Mouse (Mus musculus): ENCODE data around the gene Polr2c.

The Polr2c gene

DNA sequence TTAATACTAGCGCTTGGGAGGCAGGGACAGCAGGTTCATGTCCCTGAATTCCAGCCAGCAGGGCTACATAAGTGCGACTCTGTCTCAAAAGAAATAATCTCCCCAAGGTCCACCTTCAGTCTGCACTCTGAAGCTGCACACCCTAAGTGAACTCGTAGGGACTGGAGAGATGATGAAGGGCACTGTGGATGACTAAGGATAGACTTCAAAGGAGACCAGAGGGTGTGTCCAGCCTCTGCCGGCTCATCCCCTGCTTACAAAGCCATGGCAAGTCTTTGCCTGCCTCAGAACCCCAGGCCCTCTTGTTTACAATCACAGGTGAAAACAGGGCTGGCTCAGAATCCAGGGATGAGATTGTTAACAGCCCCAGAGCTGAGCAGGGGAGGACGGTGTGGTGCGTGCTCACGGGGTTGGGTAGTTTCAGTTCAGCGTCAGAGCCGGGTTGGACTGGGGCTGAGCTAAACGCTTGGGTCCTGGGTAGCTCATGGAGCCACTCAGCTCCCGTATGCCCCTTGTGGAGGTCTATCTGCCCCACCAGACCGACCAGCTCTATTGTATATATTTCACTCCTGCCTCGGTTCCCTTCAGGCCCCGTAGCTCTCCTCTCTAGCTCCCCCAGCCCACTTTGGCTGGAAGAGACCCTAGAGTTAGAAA lies 31.3 kb downstream of the Polr2c start:
- DNase-seq, result no peak

DNA sequence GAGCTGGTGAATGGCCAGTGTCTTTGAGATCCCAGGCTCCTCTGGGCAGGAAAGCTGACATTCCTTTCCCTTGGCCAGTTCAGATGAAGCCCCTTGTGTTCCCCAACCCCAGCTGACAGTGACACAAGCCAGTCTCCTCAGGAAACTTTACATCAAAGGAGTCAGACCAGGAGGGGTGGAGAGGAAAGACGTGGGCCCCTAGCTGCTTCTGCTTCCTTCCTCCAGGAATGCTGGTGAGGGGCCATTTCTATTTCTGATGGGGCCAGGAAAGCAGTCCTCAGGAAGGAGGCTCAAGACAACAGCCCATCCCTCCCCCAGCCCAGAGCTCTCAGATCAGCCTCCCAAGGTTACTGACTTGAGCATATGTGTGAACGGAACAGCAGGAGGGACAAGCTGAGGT lies 35.7 kb downstream of the Polr2c start:
- DNase-seq, result no peak

DNA sequence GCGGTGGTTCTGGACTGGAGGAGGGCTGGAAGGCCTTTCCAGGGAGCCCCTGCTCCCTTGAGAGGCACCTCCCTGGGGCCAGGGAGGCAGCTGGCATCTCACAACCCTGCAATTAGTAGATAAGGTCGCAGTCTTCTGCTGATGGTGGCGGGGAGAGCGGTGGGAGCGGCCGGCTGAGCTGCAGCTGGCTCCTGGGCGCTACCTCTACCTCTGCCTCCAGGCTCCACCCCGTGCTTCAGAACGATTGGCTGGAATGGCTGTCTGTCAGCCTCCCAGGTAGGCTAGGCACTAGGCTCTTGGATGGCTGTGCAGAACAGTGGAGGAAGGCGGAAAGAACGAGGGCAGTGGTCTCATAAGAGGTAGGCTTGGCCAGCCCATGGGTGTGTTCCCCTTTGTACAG lies 42.0 kb downstream of the Polr2c start:
- DNase-seq, result no peak

DNA sequence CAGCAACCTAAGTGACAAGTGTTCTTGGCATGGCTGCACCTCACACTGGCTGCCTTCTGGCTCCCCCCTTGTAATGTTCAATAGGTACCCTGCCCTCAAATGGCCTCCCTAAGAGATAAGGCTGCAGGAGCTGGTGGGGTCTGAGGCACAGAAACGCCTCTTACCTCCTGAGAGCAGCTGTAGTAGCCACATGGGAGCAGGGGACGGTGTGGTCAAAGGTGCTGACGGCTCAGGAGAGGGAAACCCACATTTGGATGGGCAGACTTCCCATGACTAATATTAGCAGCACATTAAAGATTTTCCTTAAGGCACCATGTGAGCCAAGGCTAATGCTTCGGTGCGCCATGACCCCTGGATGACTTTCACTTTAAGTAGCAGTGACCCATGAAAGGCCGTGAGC lies 43.4 kb downstream of the Polr2c start:
- DNase-seq, result no peak

DNA sequence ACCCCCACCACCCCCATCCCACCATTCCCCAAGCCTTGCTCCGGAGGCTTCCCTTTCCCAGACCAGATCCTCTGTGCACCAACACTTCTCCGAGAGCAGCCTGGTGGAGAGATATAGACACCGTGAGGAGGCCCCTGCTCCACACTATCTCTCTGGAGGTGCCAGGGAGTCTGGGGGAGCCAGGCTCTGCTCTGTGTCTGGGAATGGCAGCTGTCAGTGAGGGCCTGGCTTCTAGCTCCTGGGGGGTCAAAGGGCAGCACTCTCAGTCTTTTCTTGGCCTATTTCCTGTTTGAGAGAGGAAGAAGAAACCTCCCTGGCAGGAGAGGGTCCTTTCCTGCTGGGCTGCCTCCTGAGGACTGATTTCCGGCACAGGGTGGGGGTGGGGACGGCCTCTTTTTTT lies 43.8 kb downstream of the Polr2c start:
- DNase-seq, result no peak

DNA sequence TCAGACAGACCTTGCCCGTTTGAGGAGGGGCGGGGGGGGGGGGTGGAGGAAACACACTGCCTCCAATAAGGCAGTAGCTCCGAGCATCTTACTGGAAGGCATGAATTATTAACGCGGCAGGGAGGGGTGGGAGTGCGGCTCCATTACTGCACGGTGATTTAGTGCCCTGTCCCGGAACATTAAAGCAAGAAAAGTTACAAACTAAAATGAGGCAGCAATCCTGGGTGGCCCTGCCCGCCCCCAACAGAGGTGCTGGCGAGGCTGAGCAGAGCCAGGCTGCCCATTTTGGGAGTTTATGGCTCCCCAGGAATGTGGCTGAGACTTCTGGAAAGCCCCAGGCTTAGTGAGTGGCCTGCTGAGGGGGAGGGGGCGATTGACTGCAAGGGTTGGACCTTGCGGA lies 46.5 kb downstream of the Polr2c start:
- no peak for DNase-seq

DNA sequence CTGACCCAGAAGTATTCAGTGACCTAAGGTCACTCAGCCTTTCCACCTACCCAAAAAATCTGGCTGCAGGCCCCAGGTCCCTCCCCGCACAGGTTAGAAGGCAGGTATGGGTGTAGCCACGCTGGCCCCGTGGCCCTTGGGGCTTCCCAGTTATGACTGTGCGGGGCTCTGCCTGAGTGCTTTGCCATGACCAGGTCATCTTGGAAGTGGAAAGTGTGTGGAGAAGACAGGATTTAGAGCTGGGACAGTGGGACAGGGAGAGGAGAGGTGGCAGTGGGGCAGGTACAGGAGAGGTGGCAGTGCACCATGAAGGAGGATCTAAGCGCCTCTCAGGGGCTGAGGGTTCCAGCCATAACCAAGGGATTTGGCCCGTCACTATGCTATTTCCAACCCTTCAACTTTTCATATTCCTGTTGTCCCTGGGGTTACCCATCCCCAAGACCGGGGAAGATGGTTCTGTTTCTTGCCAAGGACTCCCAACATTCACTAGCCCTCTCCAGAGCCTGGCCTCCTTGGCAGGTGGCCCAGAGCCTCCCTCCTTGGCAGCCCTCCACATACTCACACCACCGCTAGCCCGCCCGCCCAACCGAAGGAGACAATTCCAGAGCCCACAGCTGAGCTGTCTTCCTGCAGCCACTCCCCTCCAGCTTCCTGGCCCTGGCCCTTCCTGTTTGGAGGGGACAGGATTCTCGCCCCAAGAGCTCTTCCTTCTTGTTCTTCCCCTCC lies 47.4 kb downstream of the Polr2c start:
- peak; percentile 69 for DNase-seq

DNA sequence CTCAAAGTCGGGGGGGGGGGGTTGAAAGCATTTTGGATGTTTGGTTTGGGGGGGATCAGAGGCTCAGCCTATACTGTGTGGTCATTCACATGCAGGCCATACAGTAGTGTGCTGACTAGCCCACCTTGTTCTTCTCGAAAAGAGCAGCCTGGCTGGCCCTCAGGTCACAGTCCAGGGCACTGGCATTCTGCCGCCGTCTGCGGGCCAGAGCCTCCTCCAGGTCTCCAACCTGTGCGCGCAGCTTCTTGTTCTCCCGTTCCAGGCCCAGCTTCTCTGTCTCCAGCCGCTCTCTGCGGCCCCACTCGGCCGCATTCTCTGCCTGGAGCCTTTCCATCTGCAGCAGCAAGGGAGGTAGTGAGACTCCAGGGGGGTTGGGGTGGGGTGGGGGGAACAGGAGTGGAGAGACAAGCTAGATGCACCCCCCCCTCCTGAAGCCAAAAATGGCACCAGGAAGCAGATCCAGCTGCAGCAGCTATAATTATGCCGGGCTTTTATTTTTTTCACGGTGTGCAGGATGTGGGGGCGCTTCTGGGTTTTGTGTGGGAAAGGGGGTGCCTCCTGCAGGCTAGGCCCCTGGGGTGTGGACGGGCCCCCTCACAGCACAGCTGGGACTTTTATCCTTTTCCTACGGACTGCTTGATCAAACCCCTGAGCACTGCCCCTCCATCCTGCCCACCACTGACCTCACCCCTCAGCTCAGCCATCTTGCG lies 50.5 kb downstream of the Polr2c start:
- DNase-seq, result no peak

DNA sequence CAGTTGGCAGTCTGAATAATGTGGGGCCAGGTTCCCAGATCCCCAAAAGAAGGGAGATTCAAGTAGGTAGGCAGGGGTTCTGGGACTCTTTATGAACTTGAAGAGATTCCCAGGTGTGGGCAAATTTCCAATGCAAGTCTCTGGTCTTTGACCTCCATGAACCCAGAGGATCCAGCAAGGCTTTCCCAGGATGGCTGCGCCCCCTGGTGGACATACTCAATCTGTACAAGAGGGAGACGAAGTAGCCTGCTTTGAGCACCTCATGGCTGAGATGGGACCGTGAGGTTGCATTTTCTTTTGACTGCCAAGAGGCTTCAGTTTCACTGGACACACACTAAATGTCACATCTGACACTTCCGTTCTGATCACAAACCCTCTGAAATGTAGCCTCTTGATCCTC lies 51.6 kb downstream of the Polr2c start:
- peak; percentile 74 for DNase-seq

DNA sequence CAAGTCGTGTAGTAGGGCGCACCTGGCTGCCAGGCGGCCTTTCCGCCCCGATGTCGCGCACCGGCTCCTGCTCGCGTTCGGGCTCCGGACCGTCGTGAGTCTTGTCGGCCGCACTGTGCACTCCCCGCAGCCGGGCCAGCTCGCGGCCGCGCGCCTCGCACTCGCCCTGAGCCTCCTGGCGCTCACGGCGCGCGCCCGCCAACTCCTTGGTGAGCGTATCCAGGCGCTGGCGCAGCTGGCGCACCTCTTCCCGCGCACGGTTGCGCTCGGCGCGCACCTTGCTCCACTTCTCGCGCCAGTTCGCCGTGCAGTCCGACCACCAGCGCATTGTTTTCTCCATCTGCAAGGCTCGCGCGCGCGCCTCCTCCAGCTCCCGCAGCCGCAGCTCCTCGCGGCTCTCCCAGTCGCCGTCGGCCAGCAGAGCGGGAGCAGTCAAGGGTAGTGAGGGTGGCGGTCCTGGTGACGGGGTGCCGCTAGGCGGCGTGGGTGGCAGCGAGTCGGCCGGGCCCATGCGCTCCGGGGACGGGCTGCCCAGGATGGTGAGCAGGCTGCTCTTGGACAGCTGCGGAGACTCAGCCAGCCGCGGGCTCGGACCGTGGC lies 55.9 kb downstream of the Polr2c start:
- DNase-seq, result peak; percentile 59

DNA sequence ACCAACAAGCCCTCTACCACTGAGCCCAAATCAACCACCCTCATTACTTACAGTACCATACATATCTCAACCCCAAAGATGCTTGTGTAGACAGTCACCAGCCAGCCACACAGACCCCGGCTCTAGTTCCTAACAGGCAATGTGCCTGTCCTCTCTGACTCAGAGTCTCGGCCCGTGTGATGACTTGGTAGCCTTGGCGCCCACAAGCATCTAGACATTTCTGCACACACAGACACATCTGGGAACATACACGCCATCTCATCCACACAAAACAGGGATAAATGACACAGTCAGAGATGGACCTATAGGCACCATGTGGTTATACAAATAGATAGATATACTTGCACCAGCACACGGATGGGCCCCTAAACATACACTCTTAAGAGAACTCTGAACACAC lies 57.0 kb downstream of the Polr2c start:
- no peak for DNase-seq

DNA sequence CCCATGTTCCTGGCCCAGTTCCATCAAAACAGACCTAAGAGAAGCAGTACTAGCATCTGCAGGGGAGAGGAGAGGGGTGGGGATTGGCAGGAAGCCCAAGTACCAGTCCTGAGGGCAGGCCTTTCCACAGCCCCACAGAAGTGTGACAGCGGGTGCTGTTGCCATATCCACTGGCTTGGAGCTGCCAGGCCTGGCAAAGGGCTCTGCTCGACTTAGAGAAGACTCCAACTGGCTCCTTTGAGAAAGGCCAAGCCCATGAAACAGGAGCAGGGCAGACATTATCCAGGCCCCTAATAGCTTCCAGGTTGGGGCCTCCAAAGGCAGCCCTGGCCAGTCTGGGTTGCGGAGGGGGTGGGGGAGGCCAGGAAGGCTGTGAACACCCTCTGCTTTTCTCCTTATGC lies 57.5 kb downstream of the Polr2c start:
- peak; percentile 30 for DNase-seq

DNA sequence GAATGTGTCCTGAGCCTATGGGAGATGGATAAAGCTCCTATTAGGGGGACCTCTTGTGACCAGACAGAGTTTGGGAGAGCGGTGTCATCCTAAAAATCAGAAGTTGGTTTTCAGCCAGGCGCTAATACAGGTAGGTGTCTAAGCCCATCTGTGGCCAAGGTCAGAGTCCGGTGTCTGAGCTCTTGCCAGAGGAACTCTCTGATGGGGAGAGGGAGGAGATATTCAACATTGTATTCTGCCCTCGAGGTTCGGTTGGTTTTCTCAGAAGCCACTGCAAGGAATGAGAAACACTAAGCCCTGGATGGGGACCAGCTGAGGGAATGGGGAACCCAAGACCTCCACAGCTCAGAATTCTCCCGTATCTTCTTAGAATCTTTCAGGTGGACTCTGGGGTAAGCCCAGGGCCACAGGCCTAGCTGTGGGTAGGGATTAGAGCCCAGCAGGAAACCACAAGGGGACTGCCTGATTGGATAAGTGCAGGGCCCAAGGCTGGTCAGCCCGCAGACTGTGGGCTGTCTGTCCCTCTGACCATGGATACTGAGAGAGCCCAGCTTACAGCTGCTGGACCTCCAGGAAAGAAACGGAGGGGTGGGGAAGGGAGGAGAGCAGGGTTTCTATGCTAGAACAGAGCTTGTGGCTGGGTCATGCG lies 59.2 kb downstream of the Polr2c start:
- DNase-seq, result no peak

DNA sequence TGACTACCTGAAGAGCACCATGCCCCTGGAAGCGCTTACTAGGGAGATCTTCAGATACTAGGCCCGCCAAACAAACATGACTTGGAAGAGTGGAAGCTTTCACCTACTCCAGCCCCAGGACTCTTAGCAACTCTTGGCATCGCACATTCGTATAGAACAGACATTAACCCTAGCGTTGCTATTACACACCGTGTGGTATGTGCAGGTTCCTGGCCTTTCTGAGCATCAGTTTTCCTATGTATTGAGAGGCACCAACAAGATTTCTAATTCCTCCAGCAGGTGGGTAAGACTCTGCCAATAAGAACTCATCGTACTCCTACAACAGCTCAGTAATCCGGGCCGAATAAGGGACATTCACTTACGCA lies 59.7 kb downstream of the Polr2c start:
- DNase-seq, result no peak

DNA sequence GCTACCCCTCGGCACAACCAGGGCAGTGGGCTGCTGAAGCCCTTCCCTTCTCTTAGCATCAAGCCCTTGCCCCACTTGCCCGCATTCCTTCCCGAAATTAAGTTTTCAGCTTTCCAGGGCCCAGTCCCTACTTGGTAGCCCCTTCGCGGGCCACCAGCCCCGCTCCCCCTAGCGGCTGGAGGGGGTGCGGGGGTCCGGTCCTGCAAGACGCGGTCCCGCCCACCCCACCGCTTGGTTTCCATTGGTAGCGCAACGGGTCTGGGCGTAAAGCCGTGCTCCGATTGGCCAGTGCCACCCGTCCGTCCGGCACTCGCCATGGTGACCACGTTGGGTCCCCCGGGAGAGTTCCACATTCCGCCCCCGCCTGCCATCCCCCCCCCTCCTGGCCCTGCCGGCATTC lies 60.1 kb downstream of the Polr2c start:
- DNase-seq, result peak; percentile 85

DNA sequence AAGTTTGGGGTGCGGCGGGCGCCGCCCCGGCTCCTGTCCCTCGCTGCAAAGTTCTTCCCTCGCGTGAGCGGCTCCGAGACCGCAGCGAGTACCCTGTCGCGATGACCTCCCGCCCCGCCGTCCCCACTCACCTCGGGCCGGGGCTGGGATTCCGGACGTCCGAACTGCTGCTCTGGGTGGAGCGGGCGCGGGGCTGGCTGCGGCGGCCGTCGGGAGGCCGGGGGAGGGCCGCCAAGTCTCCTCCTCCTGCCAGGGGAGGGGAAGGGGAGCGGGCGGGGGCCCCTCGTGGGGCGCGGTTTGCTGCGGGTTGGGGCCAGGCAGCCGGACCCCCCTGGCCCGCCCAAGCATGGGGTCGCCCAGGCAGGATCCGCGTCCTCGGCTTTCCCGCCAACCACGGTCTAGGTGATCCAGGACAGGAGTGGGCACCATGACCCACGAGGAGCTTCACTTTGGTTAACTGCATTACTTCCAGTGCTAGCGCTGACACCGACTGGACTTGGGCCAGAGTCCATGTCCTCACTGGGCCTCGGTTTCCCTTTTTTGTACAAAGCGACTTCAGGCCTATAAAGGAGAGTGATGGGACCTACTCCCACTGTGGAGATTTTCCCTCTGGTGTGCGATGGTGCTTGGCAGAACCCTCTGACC lies 60.7 kb downstream of the Polr2c start, which contains the start of gene Ccdc102a:
TSS of gene Ccdc102a (minus strand) at position 248 of the 645 bp plus-strand sequence.
- DNase-seq, result no peak

DNA sequence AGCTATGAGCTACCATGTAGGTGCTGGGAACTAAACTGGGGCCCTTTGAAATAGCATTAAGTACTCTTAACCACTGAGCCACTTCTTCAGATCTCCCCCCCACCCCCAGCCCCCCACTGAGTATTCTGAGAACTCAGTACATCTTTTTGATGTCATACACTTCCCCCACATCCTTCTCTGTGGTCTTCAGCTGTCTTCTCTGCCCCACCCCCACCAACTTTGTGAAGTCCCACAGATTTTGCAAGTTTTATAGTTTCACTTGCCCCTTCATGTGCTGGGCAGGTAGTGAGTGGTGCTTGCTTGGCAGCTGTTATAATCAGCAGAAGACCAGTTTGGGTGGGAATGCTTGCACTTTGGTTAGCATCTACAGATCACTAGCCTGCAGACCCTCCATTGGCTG lies 62.0 kb downstream of the Polr2c start:
- DNase-seq, result no peak

DNA sequence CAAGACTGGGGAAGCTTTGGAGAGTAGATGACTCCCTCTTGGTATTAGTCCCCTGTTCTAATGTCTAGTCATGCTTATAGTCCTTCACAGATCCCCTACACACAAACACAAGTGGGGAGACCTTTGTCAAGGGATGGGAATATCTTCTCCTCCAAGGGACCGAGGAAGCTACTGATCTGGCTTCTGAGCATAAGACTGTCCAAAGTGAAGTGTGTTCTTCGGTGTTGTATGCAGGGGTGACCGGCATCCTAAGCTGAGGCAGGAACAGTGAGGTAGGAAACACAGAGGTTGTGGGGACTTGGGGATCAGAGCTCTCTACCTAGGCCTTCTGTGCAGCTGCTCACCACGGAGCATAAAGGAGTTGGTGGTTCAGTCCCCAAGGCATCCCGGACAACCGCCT lies 64.9 kb downstream of the Polr2c start:
- DNase-seq, result no peak

DNA sequence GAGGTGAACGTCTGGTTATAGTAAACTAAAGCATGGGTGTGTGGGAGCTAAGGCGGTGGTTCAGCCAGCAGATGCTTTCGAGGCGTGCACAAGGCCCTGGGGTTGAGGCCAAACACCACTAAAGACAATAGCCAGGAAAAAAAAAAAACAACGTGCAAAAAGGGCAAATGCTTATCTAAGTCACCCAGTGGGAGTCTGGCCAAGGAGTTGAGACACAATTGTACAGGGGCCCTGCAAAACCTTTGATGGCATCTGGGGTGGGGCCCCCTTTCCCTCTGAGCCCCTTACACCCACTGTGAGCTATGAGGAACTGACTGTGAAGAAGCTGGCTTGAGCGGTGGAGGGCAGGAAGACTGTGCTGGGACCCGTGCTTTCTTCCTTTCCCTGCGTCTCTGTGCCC lies 65.4 kb downstream of the Polr2c start:
- no peak for DNase-seq

All from right cerebral cortex, postnatal 14 days (tissue).